In genomic region chr4:144891743-144892132, GRCm38 (mm10) we compare ENCODE assay signal across 8 mouse cellular contexts. TPM values are rescaled to one million over a fixed set of nuclear protein-coding genes. Genes with fewer than 3 reads are reported as not detected.
DNase-seq lines count a peak whose midpoint lies in the region; ATAC-seq and TF ChIP-seq lines count a peak whose summit lies in the region.

No protein-coding gene starts in this region.

- no peaks in the 10 kb centered on the region for H3K36me3 ChIP-seq in embryonic facial prominence, embryonic 12.5 days
- H3K36me3 ChIP-seq in intestine, embryonic 14.5 days (ENCODE audit: control insufficient read depth, insufficient read depth, low read length), result no peaks in the 10 kb centered on the region
- no peaks in the 10 kb centered on the region for H3K36me3 ChIP-seq in neural tube, embryonic 12.5 days

- peak overlapping the region; percentile 85 for H3K27ac ChIP-seq in layer of hippocampus, adult 2 months
- H3K27ac ChIP-seq in embryonic facial prominence, embryonic 12.5 days, result peak overlapping the region; percentile 64; the same call in 1 of the 2 replicates
- H3K27ac ChIP-seq in intestine, embryonic 14.5 days (ENCODE audit: low read depth), result peak overlapping the region; percentile 87
- no peak overlapping the region for H3K27ac ChIP-seq in neural tube, embryonic 12.5 days

- WGBS in embryonic facial prominence, embryonic 12.5 days, result 12% methylated on average over 5 of the region's 5 CpGs
- WGBS in intestine, embryonic 14.5 days, result 16% methylated on average over 5 of the region's 5 CpGs
- 7% methylated on average over 5 of the region's 5 CpGs for WGBS in neural tube, embryonic 12.5 days

- peak overlapping the region; percentile 65 for H3K4me3 ChIP-seq in layer of hippocampus, adult 2 months
- H3K4me3 ChIP-seq in embryonic facial prominence, embryonic 12.5 days, result peak overlapping the region; percentile 61
- H3K4me3 ChIP-seq in intestine, embryonic 14.5 days (ENCODE audit: low read depth, low read length), result peak overlapping the region; percentile 72
- H3K4me3 ChIP-seq in neural tube, embryonic 12.5 days, result peak overlapping the region; percentile 54

- H3K4me2 ChIP-seq in embryonic facial prominence, embryonic 12.5 days (replicated peaks), result peak overlapping the region; percentile 82
- H3K4me2 ChIP-seq in intestine, embryonic 14.5 days (ENCODE audit: low read length), result peak overlapping the region; percentile 77
- H3K4me2 ChIP-seq in neural tube, embryonic 12.5 days (replicated peaks), result peak overlapping the region; percentile 90

- no peak for ATAC-seq in embryonic facial prominence, embryonic 12.5 days (ENCODE audit: insufficient number of reproducible peaks, insufficient read depth, low FRiP score, low TSS enrichment)
- no peak for ATAC-seq in intestine, embryonic 14.5 days (replicated peaks; ENCODE audit: low FRiP score, low TSS enrichment, low read depth)
- no peak for ATAC-seq in neural tube, embryonic 12.5 days (ENCODE audit: low FRiP score, low read depth)

- H3K9ac ChIP-seq in embryonic facial prominence, embryonic 12.5 days, result peak overlapping the region; percentile 60
- peak overlapping the region; percentile 74 for H3K9ac ChIP-seq in intestine, embryonic 14.5 days (ENCODE audit: low read length)
- no peak overlapping the region for H3K9ac ChIP-seq in neural tube, embryonic 12.5 days

- H3K4me1 ChIP-seq in embryonic facial prominence, embryonic 12.5 days, result peaks cover 46% of the 10 kb centered on the region
- peaks cover 22% of the 10 kb centered on the region for H3K4me1 ChIP-seq in intestine, embryonic 14.5 days (replicated peaks; ENCODE audit: control insufficient read depth, insufficient read depth, low read length)
- H3K4me1 ChIP-seq in neural tube, embryonic 12.5 days, result peaks cover 41% of the 10 kb centered on the region

- no peaks in the 10 kb centered on the region for H3K27me3 ChIP-seq in embryonic facial prominence, embryonic 12.5 days
- H3K27me3 ChIP-seq in intestine, embryonic 14.5 days (replicated peaks; ENCODE audit: control insufficient read depth, insufficient read depth, low read length), result no peaks in the 10 kb centered on the region
- 0 out of 2 replicates have a peak, but pooled peaks cover 6% of the 10 kb centered on the region for H3K27me3 ChIP-seq in neural tube, embryonic 12.5 days (replicated peaks)

- no peaks in the 10 kb centered on the region for H3K9me3 ChIP-seq in embryonic facial prominence, embryonic 12.5 days
- no peaks in the 10 kb centered on the region for H3K9me3 ChIP-seq in intestine, embryonic 14.5 days (ENCODE audit: control insufficient read depth, low read length)
- H3K9me3 ChIP-seq in neural tube, embryonic 12.5 days, result no peaks in the 10 kb centered on the region

- DNase-seq in layer of hippocampus, adult 2 months (ENCODE audit: low spot score in 2 of 2), result no peak
- no peak for DNase-seq in layer of hippocampus, postnatal 25 days (ENCODE audit: extremely low spot score in 1 of 2, low spot score in 1 of 2)
- DNase-seq in intestine, embryonic 14.5 days (ENCODE audit: low spot score), result peak; percentile 64
- no peak for DNase-seq in layer of hippocampus, adult 18-20 months (ENCODE audit: low spot score in 2 of 2)
- no peak for DNase-seq in thymus, postnatal 25 days
- DNase-seq in cerebellum, adult 11 months, result no peak

- no peak for TF ChIP-seq CTCF in layer of hippocampus, adult 2 months (conservative IDR thresholded peaks at IDR 0.05)

RNA-seq across cellular contexts. Expression of gene Dhrs3, which starts 0.9 kb away (rescaled TPM):
- 10 to 100 TPM; 26.7 to 29.0 TPM for total RNA-seq in layer of hippocampus, adult 2 months (2021)
- total RNA-seq in layer of hippocampus, postnatal 25 days (2021), result 10 to 100 TPM; 29.6 to 30.6 TPM
- 52.2 and 56.7 TPM in 2 replicates for polyA plus RNA-seq in embryonic facial prominence, embryonic 12.5 days (2016; fragmentation: Nextera tagmentation; extraction: Ambion mirVana)
- 119 and 123 TPM in 2 replicates for polyA plus RNA-seq in intestine, embryonic 14.5 days (2014; fragmentation: Nextera tagmentation; extraction: Ambion mirVana)
- 77.3 and 90.2 TPM in 2 replicates for polyA plus RNA-seq in neural tube, embryonic 12.5 days (2016; fragmentation: Nextera tagmentation; extraction: Ambion mirVana)
- total RNA-seq in layer of hippocampus, adult 18-20 months (2021), result 10 to 100 TPM; 33.7 to 35.6 TPM
